Mouse (Mus musculus) embryo, embryonic 11 days (tissue): ENCODE measurements at regions not wholly inside any gene's neighbourhood (a gene's known extent, or its start where the extent isn't known, plus 50 kb on each side); places are given as distances from the start of the nearest gene placed in this dataset.

Source experiments
- DNase-seq: peaks from one replicate; pipeline ENCODE4 v3.0.0-alpha.2; 2015

DNA sequence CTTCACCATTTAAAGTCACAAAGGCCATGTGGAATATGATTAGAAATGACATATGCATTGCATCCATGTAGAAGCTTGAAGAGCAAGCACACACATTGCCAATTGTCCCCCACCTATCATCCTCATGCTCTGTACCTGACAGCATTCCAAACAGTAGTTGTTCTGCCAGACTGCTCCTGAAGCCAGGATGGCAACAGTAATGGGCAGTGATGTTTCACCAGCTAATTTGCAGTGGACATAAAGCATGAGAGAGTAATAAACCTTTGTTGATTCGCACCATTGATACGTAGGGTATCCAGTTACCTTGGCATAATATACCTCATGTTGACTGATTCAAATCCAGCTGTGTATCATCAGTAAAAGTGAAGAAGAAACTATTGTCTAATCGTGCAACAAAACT, 606.5 kb upstream of the Celf2 start:
- no peak for DNase-seq

DNA sequence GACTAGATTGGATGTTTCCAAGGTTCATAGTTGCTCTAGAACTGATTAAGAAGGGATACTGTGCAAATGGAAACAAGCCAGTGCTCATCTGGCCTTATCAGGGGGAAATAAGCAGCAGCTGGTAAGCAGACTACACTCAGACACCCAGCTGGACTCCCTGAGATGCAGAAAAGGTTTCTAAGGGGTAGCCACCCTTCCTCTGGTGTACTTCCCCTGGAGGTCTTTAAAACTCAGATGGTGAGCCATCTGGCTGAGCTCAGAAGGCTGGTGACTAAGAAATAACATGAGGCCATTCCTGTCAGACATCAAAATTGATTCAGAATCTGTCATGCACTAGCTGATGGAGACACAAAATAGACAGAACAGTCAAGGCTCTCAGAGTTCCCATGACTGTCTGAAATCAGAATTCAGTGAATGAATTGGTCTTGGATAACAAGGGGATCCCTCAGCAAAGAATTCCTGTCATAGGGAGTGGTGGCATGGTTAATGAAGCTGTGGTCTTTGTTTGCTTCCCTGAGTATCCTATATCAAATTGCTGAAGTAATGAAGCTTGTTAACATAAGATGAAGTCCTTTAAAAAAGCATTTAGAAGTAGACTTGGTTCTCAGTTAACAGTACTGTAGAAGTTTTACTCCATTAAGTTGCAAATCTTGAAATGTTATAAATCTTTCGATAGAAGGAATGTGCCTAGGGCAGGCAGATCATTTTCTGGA, 603.2 kb upstream of the Celf2 start:
- peak; percentile 11 for DNase-seq

DNA sequence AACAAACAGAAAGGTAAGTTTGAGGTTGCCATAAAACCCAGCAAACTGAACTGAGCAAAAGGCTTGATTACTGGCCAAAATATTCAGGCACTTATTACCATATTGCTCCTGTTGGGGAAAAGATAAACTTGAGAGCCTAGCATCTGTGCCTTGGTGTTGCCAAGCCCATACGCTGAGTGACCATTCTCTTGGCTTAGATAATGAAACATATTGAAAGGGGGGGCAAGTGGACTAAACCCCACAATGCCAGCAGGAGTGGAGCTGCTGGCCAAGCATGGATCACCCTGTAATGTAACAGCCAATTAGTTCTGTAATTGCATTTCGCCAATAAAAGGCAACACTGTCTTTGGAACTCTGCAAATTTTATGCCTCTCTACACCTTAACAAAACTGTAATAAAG, 584.8 kb upstream of the Celf2 start:
- no peak for DNase-seq

DNA sequence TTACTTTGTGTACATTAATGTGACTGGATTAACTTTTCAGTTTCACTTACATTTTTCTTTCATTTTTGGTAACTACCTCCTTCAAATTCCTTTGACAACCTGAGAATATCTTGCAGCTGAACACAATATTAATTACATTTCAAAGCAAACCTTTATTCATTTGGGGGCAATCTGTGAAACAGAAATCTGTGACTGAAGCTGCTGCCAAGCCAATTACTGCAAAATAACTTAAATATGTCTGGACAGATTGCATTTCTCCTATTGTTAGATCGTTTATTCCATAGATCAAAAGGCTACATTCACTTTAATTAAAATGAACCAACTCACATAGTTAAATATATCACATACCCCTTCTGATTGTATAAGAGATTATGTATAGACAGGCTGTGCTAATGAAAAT, 558.5 kb upstream of the Celf2 start:
- DNase-seq: no peak

DNA sequence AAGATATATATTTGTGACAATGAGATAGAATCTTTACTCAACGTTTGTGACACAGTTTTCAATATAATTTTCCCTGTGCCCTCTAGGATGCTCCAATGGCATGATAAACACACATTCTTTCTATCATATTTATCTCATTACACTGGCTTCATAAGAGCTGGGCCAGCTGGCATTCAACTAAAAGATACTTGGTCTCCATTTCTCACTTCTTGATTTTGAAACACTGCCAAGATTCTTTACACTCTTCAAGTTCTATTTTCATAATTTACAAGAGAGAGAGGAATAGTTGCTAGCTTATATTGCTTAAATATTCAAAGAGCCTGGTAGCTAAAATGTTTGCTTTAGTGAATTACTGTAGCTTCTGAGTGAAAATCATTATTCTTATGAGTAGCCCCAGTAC, 552.3 kb upstream of the Celf2 start:
- no peak for DNase-seq

DNA sequence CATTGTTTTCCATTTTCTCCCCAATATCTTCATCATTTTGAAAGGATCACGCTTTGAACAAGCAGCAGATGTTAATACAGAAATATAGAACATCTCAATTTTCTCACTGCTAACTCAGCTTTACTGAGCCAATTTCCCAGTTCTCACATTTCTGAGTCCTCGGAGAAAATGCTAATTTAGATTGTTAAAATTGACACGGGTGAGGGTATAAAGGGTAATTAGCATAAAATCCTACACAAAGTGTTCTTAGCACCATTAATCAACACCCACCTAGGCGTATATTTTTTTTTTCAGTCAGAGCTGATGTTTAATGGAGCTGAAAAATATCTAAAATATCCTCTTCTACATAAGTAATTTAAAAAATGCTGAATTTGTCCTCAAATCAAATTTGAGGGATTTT, 519.8 kb upstream of the Celf2 start:
- DNase-seq: no peak

DNA sequence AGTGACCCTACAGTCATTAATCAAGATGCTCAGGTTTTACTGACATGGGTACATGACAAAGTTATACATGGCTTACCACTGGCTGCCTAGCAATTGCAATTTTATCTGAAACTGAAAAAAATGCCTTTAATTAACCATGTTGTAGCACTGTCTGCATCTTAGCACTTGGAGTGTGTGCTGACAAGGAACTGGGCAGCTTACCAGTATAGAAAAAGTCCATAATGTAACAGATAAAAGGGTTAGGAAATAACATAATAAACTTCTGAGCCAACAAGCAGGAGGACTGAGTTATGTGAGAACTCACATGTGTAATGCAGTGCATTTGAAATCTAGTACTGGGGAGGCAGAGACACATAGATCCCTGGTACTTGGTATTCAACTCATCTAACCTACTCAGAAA, 518.2 kb upstream of the Celf2 start:
- DNase-seq: no peak

DNA sequence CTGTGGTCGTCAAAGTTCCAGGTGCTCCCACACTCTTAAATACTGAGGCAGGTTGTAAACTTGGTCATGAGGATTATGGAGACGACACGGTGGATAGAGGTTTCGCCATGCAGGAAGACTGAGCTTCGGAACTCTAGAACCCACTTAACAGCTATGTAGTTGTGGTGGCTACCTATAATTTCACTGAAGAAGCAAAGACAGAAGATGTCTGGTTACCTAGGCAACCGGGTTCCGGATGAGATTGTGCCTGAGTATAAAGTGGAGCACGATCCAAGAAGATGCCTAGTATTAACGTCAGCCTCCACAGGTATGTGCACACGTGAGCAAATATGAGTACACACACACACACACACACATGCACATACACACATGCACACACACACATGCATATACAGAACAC, 517.3 kb upstream of the Celf2 start:
- no peak for DNase-seq

DNA sequence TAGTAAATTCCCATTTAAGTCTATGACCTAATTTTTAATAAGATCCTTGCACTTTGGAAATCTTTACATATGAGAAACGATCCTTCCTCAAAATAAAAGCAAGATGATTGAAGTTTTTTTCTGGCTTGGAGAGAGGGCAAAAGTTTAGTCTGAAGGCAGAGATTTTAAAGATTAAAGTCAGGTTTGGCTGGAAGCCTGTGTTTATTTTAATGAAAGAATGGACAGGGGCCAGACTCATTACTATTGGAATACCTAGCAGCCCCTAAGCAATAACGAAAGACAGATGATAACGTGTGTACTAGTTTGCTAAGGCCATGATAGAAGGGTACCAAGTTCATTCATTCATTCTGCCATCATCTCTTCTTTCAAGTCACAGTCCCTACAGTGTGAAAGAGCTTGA, 513.3 kb upstream of the Celf2 start:
- no peak for DNase-seq

DNA sequence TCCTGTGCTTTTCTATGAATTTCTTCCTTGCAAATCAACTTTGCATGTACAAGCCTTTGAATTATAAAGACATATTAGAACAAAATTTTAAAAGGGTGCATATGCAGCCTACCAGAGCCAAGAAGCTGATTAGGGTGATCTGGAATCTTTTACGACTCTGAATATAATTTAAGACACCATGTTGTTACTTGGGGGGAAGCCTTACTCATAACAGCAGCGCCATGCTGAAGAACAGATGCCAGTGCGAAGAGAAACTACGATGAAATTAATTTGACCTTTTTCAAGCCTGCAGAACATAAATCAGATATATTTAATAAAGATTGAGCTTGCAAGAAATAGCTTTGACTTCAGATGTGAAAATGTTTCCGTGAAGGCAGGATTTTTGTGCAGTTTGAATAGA, 512.7 kb upstream of the Celf2 start:
- no peak for DNase-seq

DNA sequence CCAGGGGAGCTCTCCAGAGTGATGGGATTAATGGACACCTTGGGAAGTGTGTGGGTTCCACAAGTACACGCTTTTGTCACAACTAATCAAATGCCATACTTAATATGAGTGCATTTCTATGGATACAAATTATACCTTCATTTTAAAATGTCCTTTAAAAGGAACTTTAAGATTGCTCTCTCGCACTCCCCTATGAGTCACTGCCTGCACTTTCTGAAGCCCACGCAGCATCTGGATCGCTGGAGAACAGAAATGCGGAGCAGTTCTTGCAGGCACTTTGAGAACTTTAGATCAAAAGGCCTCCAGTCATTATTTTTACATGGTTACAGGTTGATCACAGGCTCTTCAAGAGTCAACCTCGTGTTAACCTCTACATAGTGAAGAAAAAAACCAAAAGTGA, 503.5 kb upstream of the Celf2 start:
- no peak for DNase-seq

DNA sequence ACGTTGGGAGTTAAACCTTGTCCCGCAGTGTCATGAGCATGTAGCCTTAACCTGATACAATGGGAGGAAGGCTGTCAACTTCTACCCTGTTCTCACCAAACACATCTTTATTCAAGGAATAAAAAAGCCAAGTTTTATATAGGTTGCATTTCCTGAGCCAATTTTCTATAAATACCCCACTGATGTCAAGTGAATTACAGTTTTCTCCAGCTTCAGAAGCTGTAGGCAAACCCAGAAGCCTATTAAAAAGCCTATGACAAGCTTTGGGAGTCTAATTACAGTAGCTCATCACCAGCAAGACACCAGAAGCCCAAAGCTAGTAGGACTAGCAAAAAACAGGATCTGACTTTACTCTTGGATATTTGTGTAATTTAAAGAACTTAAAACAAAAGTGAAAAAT, 490.1 kb upstream of the Celf2 start:
- no peak for DNase-seq

DNA sequence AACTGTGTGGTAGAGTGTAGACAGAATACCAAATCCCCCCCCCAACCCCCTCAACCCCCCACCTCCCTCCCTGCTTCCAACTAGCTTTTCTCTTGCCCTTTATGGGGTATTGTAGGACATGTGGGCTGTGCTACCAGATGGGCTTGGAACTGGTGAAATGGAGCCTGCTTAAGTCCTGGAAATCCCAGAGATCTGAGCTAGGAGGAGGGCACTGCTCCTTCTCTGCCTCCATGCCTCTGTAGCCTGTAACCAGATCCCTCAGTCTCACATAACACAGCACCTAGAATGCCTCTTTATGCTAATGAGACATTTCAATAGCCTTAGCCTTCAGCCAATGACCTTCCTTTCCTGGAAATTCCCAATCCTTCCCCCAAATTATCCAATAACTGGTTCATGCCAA, 465.1 kb upstream of the Celf2 start:
- peak; percentile 1 for DNase-seq

DNA sequence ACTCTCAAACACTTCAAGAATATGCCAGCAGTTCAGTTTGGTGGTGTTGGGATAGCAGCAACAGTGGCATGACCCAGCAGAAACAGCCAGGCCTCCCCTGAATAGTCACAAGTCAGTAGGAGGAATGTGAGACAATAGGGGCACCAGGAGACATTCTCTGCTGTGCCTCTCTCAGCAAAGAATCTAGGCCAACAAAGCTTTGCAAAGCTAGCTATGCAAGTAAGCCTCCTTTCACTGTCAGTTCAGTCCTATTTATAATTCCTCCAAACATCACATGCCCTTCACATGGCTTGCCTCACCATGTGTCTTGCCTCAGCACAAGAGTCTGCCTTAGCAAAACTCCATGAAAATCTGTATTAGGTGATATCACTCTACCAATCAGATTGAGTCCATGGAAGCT, 454.1 kb upstream of the Celf2 start:
- DNase-seq: no peak

DNA sequence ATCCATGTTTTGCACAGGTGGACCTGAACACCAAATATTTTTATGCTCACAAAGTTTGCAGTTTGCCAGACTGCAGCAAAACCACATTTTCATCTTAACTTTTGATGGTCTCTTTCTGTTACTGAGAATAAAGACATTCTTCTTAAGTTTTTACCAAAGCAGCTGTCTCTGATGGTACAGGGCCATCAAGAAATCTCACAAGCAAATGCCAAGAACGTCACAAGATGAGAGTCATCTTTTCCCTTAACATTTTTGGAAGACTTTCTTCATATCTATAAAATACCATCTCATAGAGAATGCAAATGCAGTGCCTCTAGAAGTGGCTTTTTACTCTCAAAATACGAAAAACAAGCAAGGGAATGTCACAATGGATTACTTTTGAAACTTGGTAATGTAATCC, 444.8 kb upstream of the Celf2 start:
- no peak for DNase-seq

DNA sequence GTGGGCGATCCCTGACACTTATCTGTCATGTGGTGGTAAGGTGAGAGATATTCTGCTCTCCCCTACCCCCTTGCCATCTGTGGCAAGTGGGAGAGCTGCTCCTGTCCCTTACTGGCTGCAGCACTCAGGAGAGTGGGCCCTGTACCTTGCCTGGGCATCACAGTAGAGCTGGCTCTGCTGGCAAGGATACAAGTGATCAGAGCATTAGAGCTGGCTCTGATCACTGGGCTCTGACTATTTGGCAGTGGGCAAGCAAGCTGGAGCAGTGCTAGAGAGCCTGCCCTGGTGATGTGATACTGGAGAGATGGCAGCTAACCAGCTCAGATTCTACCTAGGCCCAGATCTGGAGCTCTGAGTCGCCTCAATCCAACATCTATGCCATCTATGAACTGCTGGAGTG, 443.5 kb upstream of the Celf2 start:
- DNase-seq: no peak

DNA sequence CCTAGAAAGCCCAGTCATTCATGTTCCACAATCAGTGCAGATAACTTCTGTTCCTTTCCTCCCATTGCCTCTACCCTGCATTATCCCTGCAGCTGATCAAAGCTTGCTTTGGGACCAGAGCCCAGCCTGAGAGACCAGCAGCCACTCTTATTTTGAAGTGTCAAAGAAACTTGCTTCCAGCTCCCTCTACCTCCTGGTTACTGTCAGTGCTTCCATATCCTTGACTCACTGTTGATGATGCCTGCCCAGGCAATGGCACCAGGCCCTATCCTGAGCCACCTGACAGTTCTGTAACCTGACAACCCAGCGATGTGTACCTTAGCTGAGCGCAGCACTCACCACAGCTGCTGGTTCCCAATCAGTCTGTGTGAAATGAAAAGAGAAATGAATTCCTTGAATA, 435.6 kb upstream of the Celf2 start:
- DNase-seq: peak; percentile 11

DNA sequence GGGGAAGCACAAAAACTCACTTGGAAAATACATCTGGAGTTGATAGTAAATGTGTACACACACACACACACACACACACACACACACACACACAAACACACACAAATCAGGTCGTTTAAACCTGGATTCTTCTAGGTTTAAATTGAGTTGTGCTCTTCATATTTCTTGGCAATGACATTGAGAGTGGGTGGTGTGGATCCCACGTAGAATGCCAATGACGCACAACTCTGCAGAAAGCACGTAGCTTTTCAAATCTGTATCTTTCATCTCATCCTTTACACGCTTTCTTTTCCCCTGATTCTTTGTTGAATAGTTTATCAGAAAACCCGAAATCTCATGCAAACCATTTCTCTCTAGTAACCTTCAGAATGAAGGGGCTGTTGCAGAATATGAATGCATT, 424.3 kb upstream of the Celf2 start:
- DNase-seq: no peak

DNA sequence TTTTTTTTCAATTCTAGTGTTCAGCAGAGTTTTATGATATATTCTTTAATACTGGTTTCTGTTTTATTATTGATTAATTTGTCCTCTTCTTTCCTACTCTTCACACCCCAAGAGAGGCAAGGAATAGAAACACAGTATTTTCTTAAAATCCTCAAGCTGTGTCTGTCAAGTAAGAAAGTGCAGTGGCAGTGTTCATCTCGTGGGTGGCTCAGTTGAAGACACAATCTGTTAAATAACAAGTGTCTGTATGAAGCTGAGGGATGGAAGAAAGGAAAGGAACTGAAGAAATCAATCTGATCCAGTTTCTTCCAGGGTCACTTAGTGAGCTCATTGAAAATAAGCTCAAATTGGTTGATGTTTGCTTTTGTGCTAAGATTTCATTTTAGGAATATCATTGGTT, 396.9 kb upstream of the Celf2 start:
- DNase-seq: no peak

DNA sequence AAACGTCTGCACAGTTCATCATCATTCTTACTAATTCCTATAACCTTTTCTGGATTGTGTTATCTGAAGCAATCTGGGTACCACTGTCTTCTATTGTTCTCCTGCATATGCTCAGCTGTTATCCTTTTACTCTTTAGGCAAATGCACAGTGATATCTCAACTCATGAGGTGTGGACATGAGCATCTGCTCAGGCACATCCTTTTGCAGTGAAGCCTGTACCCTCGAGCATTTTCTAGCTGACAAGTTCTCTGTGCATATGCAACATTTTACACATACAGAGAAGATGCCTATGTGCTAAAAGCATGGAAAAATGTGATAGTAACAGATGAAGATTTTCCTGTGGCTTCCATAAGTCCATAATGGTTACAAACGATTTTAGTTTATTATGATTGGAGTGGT, 384.4 kb upstream of the Celf2 start:
- DNase-seq: no peak
